Mouse (Mus musculus) heart, adult 18-20 months (tissue): ENCODE measurements at regions not wholly inside any gene's neighbourhood (a gene's known extent, or its start where the extent isn't known, plus 50 kb on each side); places are given as distances from the start of the nearest gene placed in this dataset.

ENCODE experiments used
- DNase-seq, 2 experiments: peaks; one replicate each; pipeline ENCODE4 v3.0.0; 2021 to 2022; ENCODE audit warnings: mixed read lengths in 1 of 2

- no peak for DNase-seq
These were observed 214.5 kb upstream of the Far2 start for GRCm38 (mm10) chr6:147832521-147832920.

GRCm38 (mm10) chr6:147833501-147833900 lies 213.6 kb upstream of the Far2 start:
- no peak for DNase-seq

DNA sequence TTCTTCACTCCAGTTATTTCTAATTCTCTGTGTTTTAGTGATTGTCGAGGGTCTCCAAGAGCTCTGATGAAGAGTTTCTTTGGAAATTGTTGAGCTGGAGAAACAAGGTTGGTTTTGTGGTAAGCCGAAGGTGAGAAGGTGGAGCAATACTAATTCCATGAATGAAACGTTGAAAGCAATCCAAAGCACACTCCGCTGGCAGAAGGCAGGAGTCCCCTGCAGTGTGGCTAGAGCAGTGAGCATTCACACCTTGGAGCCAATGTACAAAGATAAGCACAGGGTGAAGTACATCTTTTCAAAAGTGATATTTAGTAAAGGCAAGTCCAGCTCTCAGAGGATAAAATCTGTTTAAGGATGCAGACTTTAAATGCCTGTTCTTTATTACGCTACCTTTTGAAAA lies 208.2 kb upstream of the Far2 start:
- no peak for DNase-seq

DNA sequence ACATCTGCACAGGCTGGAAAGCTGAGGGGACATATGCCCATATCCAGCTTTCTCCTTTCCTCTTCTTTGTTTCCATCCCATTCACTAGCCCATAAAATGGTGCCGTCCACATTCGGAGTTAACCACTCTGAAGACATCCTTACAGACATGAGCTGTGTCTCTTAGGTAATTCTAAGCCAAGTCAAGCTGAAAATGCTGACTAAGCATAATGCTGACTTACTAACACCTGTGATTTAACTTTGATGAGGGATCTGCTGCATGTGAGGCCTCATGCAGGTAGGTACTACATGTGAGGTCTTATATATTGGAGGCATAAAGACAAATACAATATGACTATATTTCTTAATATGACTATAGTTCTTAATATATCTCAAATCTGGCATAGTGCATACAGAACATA lies 197.1 kb upstream of the Far2 start:
- DNase-seq = no peak

GRCm38 (mm10) chr6:147861116-147861515 lies 185.9 kb upstream of the Far2 start:
- DNase-seq = no peak

DNA sequence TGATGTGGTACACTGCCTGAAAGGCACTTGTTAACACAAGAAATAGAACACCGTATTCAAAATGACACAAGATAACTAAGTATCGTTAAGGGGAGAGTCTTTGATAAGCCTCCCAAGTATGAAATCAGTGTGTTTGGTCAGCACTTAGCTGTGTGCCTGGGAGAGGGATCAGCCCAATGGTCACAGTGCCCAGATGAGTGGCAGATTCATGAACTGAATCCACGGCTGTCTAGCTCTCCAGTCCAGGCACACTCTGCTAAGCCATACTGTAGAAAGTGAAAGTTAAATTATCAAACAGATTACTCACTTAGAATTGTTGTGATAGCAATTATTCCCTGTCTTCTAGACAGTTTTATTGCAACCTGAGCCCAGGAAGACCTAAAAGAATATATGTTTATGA lies 176.0 kb upstream of the Far2 start:
- peak in 1 of 2 experiments; percentile 3 for DNase-seq

DNA sequence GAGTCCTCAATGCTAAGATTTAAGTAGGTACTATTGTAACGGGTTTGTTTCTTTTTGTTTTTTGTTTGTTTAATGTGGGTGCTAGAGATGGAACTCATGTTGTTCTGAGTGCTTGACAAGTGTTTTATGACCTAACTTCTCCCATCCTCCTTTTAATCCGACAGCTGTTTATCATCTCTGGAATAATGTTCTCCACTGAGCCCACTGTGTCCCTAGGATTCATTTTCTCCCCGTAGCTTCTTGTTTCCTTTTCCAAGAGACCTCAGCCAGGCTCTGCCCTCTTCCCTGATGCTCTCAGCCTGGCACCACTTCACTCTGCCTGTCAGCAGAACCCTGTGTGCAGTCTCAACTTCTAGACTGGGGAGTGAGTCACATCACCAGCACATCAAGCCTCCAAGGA lies 173.9 kb upstream of the Far2 start:
- no peak for DNase-seq

GRCm38 (mm10) chr6:147878485-147878884 lies 168.6 kb upstream of the Far2 start:
- DNase-seq = no peak

DNA sequence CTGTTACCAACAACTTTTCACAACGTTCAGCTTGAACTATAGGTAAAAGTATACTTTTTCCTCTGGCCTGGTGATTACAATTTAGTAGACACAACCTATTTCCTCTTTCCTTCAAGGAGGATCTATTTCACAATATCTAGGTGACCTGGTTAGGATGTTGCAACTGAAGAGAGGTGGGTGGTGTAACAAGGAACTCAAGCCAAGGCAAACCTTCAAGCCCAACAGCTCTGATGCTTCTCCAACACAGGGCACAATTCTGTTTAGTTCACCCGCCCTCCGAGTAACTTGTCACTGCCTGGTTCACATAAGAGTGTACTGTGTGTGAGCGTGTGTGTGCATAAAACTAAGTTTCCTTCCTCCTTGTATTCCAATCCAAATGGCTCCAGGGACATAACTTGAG lies 161.2 kb upstream of the Far2 start:
- DNase-seq = no peak

DNA sequence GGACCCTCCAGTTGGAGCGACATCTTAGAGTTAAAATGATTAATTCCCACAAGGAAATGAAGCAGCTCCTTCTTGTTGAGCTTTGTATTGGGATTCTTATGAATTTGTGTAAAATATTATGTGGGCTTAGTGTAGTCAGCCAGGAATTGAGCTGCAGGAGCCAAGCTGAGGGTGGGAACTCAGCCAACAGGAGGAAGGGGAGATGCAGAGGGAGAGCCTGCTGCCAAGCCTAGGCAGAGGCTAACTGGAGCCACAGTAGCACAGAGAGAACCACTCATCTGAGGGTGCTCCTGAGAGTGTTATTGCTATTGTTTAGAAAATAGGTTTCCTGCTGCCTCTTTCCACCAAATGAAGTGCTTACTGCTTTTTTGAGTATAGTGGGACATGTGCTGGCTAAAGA lies 127.4 kb upstream of the Far2 start:
- DNase-seq = no peak

DNA sequence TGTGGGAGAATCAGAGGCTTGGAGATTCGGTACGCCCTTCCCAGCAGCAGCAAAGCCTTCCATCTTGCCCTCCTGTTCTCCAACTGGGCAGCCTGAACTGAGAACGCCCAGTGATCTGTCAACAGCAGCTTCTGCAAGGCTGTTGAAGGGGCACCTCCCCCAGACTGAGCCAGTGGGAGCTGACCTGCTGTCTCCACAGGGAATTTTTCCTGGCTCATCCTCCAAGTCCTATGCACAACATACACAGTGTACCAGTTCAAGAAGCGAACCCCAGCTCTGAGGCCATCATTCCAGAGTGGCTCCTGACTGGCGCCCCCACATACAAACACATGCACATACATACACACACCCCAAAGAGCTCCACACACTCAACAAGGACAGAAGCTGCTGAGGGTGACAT lies 126.0 kb upstream of the Far2 start:
- peak in 1 of 2 experiments; percentile 11 for DNase-seq

- DNase-seq = no peak
These were observed 124.6 kb upstream of the Far2 start for GRCm38 (mm10) chr6:147922506-147922905.

DNA sequence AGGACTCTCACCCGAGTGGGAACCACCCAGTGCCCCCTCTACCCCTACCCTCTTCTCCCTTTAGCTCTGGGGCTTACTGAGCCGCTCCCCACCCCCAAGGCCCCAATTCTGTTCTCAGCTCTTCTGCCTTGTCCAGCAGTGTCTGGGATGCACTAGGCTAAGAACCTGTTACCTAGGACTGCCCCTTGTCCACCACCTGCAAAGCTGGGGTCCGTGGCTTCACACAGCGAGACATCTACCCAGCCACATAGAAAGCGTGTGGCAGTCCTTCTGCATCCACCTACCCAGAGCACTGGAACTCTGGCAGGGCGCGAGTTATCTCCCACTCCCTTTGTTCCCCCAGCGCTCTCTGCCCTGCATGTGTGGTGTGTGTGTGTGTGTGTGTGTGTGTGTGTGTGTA lies 123.8 kb upstream of the Far2 start:
- no peak for DNase-seq

DNA sequence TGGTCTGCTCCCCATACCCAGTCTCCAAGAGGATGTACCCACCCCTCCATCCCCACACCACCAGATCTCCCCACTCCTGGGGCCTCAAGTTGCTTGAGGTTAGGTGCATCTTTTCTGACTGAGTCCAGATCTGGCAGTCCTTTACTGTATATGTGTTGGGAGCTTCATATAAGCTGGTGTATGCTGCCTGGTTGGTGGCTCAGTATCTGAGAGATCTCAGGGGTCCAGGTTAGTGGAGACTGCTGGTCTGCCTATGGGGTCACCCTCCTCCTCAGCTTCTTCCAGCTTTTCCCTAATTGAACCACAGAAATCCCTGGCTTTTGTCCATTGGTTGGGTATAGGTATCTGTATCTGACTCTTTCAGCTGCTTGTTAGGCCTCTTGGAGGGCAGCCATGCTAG lies 118.1 kb upstream of the Far2 start:
- no peak for DNase-seq

DNA sequence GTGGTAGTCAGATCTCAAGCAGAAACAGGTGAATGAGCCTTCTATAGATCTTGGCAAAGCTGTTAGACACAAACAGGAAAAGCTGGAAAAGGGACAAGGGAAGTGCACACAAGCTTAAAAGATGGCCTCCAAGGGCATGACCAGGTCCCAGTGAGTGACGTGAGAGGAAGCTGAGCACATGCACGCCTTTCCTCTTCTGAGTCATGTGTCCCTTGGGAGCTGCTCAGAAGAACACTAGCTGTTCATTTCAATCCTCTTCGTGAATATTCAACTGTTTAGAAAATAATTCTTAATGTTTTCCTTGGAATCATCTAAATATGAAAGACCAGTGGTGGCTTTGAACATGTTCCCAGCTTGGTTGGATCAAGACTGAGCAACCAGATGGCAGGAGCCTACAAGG lies 103.0 kb upstream of the Far2 start:
- DNase-seq = peak in 1 of 2 experiments; percentile 54

DNA sequence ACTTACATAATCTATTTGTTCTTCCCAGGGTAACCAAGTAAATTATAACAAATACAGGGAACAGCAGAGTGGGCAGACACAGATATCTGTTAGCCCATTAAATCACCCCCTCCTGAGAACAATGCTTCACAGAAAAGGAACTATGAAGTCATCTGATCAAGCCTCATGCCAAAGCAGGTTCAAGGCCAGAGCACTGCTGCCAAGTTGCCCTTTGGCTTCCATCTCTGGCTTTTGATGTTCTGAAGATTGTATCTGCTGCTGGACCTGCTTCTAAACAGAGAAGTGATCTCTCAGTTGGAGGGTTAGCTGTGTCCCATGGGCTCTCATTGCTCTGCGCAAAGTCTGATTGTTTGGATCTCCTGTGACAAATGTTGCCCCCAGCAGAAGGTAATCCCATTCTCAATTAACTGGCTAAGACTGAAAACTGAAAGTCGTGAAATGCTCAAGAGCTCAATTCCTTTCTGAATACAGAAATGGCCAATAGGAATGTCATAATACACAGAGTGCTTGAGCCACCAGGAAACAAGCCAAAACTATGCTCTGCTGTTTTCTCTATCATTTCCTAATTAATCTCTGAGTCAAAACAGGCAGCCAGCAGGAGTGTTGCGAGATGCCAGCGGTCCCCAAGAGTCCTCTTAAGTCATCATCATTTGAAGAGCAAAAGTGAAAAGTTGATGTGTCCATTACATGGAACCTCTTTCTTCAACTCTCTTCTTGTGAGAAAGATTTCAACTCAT lies 102.0 kb upstream of the Far2 start:
- DNase-seq = peak; percentile 29 to 37

GRCm38 (mm10) chr6:147947997-147948396 lies 99.1 kb upstream of the Far2 start:
- no peak for DNase-seq

DNA sequence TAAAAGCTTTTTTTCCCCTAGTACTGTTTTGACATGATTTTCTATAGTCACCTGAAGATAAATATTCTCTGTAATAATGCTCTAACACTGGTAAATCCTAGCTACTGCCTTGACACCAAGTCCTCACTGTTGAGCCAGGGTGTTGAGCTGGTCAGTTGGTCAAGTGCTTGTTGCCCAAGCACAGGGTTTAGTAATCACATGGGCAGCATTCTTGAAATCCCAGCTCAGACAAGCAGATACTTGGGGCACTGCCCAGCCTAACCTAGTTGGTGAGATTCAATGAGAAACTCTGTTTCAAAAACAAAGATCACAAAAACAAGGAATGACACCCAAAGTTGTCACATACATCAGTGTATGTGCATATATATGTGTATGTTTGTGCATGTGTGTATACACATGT lies 95.4 kb upstream of the Far2 start:
- DNase-seq = peak in 1 of 2 experiments; percentile 33

DNA sequence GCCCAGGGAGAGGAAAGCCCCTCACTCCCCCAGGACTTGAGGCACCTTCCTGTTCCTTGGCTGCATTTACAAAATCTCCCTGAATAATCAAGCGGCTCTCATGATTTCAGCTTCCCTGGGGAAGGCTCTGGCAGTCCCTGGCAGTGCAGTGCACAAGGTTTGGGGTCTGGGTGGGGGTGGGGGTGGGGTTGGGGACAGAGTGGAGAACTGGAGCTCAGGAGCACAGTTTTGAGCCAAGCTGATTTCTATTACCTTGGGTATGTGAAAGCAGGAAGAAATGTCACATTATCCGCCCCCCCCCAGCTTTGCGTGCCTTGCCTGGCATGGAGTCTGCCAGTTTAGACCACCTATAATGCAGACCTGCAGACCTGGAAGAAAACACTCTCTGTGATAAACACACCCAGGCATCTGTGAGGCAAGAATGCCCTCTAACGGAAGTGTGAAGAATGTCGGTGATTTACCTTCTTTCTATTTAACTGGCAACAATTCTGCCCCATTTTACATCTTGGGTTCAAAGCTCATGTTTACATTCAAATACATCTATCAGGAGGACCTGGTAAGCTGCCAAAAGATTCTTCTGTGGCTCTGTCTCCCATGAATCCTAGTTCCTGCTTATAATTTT lies 93.9 kb upstream of the Far2 start:
- DNase-seq = peak in 1 of 2 experiments; percentile 44

DNA sequence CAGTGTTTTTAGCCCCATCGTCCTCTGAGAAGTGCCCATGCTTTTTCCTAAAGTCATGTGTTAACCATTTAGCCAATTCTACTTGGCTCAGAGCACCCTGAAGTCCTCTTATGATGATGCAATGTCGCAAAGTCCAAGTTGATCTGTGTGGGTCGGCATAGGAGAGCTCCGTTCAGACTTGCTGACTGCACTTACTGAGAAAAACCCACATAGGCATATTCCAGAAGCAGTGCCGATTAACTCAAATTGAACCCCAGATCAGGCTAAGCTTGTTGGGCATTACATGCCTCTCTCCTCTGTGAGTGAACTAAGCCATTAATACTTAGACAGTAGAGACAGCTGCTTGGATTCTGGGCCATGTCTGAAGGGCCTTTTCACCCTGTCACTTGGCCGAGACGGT lies 93.3 kb upstream of the Far2 start:
- DNase-seq = no peak

DNA sequence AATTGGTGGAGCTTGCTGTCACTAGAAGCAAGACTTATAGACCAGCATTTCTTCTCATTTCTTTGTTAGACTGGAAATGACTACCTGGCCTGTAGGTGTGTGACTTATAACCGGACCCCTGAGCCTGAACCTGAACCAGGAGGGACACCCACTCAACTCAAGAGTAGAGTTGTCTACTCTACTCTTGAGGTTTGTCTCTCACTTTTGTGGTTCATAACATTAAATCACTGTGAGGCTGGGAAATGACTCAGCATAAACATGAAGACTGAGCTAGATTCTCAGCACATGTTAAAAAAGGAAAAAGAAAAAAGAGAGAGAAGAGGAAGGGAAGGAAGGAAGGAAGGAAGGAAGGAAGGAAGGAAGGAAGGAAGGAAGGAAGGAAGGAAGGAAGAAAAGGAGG lies 92.8 kb upstream of the Far2 start:
- DNase-seq = no peak

- DNase-seq = peak in 1 of 2 experiments; percentile 15
These were observed 91.9 kb upstream of the Far2 start for GRCm38 (mm10) chr6:147954967-147955830.

DNA sequence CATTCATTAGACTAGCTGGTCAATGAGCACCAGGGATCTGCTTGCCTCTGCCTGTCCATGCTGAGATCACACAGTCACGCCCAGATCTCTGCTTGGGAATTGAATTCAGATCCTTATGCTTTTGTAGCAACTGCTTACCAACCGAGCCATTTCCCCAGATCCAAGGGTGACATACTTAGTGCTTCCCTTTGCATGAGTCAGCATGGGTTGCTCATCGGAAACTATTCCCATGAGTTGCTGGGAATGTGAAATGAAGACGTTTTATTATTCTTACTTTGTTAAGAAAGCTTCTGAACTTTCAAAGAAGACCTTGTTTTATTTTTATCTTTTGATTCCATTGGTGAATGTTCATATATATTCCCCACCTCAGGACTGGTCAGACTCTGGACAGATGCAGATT lies 82.3 kb upstream of the Far2 start:
- no peak for DNase-seq
